22 mouse cellular contexts compared by ENCODE assay signal in genomic region chr1:55043164-55043563, GRCm38 (mm10). TPM values are rescaled to one million over a fixed set of nuclear protein-coding genes. Genes with fewer than 3 reads are reported as not detected.
DNase-seq lines count a peak whose midpoint lies in the region; ATAC-seq lines count a peak whose summit lies in the region.
"Had no signal": no experiment of that assay in that cellular context is flagged by ENCODE, and none has a peak within 500 bp of the region (broad histone marks: within the 10 kb centered on the region; RNA-seq: fewer than 3 reads in every experiment).

No protein-coding gene starts in this region.

- H3K27ac ChIP-seq in embryonic facial prominence, embryonic 10.5 days (replicated peaks), result no peak overlapping the region
- H3K27ac ChIP-seq: embryonic facial prominence, embryonic 13.5 days; embryonic facial prominence, embryonic 15.5 days; forebrain, embryonic 10.5 days; forebrain, embryonic 12.5 days had no signal

- peak; percentile 56 for DNase-seq in 416B (ENCODE audit: low read depth)
- DNase-seq in naive thymus-derived CD4-positive, alpha-beta T cell, adult 2 months (ENCODE audit: low read depth), result peak; percentile 59
- no peak for DNase-seq in cerebellum, adult 8-10 months
- DNase-seq in layer of hippocampus, adult 9-10 months (ENCODE audit: low spot score), result no peak
- no peak for DNase-seq in embryonic facial prominence, embryonic 10.5 days (ENCODE audit: low spot score)
- DNase-seq: adrenal gland, adult 2 months; adrenal gland, postnatal 10 days; adrenal gland, postnatal 25 days; cerebellum, adult 11 months; cerebellum, adult 18-20 months; cerebellum, adult 9-10 months; cerebellum, postnatal 10 days; cerebellum, postnatal 25 days had no signal

- no peaks in the 10 kb centered on the region for H3K36me3 ChIP-seq in embryonic facial prominence, embryonic 10.5 days (replicated peaks)
- H3K36me3 ChIP-seq: embryonic facial prominence, embryonic 13.5 days; embryonic facial prominence, embryonic 15.5 days; forebrain, embryonic 10.5 days; forebrain, embryonic 12.5 days had no signal

- H3K9me3 ChIP-seq in embryonic facial prominence, embryonic 10.5 days, result peaks cover 3% of the 10 kb centered on the region; the same call in 1 of the 2 replicates

- no peaks in the 10 kb centered on the region for H3K4me1 ChIP-seq in embryonic facial prominence, embryonic 10.5 days
- H3K4me1 ChIP-seq: embryonic facial prominence, embryonic 13.5 days; embryonic facial prominence, embryonic 15.5 days; forebrain, embryonic 10.5 days; forebrain, embryonic 12.5 days had no signal

- 80% methylated on average over 3 of the region's 3 CpGs for WGBS in embryonic facial prominence, embryonic 10.5 days

- H3K4me3 ChIP-seq in embryonic facial prominence, embryonic 10.5 days, result no peak overlapping the region
- H3K4me3 ChIP-seq: embryonic facial prominence, embryonic 13.5 days; embryonic facial prominence, embryonic 15.5 days; erythroblast, embryonic 14.5 days; forebrain, embryonic 10.5 days; forebrain, embryonic 12.5 days had no signal

- peak; percentile 51 for ATAC-seq in CD4-positive, CD25-positive, alpha-beta regulatory T cell, adult 4 months
- ATAC-seq in activated CD4-positive, CD25-positive, alpha-beta regulatory T cell, adult 4 months, result peak; percentile 52
- ATAC-seq: forebrain, embryonic 14.5 days; forebrain, embryonic 16.5 days had no signal

- H3K27me3 ChIP-seq in embryonic facial prominence, embryonic 10.5 days (replicated peaks; ENCODE audit: low read depth, poor library complexity, severe bottlenecking), result no peaks in the 10 kb centered on the region
- H3K27me3 ChIP-seq: embryonic facial prominence, embryonic 13.5 days; embryonic facial prominence, embryonic 15.5 days; forebrain, embryonic 12.5 days had no signal

RNA-seq across cellular contexts. Expression of gene Coq10b, which starts 9.4 kb away (rescaled TPM):
- polyA plus RNA-seq in CD4-positive, CD25-positive, alpha-beta regulatory T cell, adult 4 months (2017; shearing (Covaris generic)), result 10 to 100 TPM; 14.8 to 18.2 TPM
- polyA plus RNA-seq in activated CD4-positive, CD25-positive, alpha-beta regulatory T cell, adult 4 months (2017; shearing (Covaris generic)), result 10 to 100 TPM; 15.4 to 20.7 TPM
- 21.7 and 22.0 TPM in 2 replicates for polyA plus RNA-seq in embryonic facial prominence, embryonic 10.5 days (2016; fragmentation: Nextera tagmentation; extraction: Ambion mirVana)

RNA-seq across cellular contexts. Expression of gene Sf3b1, which starts 15.9 kb away (rescaled TPM):
- 100 to 1,000 TPM; 411 to 495 TPM for polyA plus RNA-seq in CD4-positive, CD25-positive, alpha-beta regulatory T cell, adult 4 months (2017; shearing (Covaris generic))
- polyA plus RNA-seq in activated CD4-positive, CD25-positive, alpha-beta regulatory T cell, adult 4 months (2017; shearing (Covaris generic)), result 100 to 1,000 TPM; 412 to 421 TPM
- 281 and 287 TPM in 2 replicates for polyA plus RNA-seq in embryonic facial prominence, embryonic 10.5 days (2016; fragmentation: Nextera tagmentation; extraction: Ambion mirVana)

RNA-seq across cellular contexts. Expression of gene Hspe1, which starts 44.8 kb away (rescaled TPM):
- 100 to 1,000 TPM; 128 to 193 TPM for polyA plus RNA-seq in CD4-positive, CD25-positive, alpha-beta regulatory T cell, adult 4 months (2017; shearing (Covaris generic))
- polyA plus RNA-seq in activated CD4-positive, CD25-positive, alpha-beta regulatory T cell, adult 4 months (2017; shearing (Covaris generic)), result 100 to 1,000 TPM; 161 to 194 TPM
- 672 and 707 TPM in 2 replicates for polyA plus RNA-seq in embryonic facial prominence, embryonic 10.5 days (2016; fragmentation: Nextera tagmentation; extraction: Ambion mirVana)

RNA-seq across cellular contexts. Expression of gene Hspd1, which starts 44.9 kb away (rescaled TPM):
- 100 to 1,000 TPM; 145 to 175 TPM for polyA plus RNA-seq in CD4-positive, CD25-positive, alpha-beta regulatory T cell, adult 4 months (2017; shearing (Covaris generic))
- 100 to 1,000 TPM; 131 to 198 TPM for polyA plus RNA-seq in activated CD4-positive, CD25-positive, alpha-beta regulatory T cell, adult 4 months (2017; shearing (Covaris generic))
- 604 and 644 TPM in 2 replicates for polyA plus RNA-seq in embryonic facial prominence, embryonic 10.5 days (2016; fragmentation: Nextera tagmentation; extraction: Ambion mirVana)

Comparison
In these comparisons a context has a peak if more than half of its experiments do, and no peak if none do; other contexts are left out.
1. DNase-seq: peak in 416B (single experiment) and naive thymus-derived CD4-positive, alpha-beta T cell, adult 2 months (single experiment); none in cerebellum, adult 8-10 months (single experiment), layer of hippocampus, adult 9-10 months (single experiment) and embryonic facial prominence, embryonic 10.5 days (single experiment).